Comparison of ENCODE assay signal across 8 mouse cellular contexts in the genomic region with DNA sequence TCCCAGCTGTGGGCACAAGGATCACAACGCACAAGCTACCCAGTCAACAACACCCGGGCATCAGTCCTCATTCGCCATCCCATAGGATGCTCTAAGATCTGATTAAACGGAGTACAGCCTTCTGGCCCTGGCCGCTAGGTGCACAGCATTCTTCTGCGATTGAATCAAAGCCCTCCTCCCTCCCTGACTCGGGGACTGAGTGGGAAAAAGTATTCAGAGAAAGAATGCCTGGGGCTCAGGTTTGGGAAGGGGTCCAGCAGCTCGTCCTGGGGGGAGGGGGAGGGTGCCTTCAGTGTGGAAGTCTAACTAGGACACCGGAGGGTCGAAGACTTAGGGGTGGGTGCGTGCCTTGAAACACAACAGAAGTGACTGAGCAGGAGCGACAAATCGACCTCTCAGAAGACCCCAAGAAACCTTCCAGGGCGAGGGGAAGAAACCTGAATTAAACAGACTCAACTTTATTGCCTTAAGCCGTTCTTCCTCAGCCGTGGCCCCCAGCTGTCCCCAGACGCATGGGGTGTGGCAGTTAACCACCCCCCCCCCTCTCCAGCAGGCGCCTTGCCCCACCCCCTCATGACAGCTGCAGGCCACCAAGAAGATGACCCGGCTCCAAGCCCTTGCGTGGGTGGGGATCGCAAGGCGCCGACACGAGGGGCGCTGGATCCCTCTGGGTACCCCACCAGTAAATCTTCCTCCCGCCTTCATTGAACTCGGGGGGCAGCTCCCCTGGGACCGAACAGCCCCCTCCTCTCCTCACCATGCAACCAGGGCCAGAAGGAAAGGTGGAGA. TPM values are rescaled to one million over a fixed set of nuclear protein-coding genes. Genes with fewer than 3 reads are reported as not detected.
DNase-seq lines count a peak whose midpoint lies in the region; ATAC-seq and TF ChIP-seq lines count a peak whose summit lies in the region.

No protein-coding gene starts in this region.

- no peaks in the 10 kb centered on the region for H3K36me3 ChIP-seq in liver, adult 2 months (ENCODE audit: control insufficient read depth, insufficient read depth, low read length)
- H3K36me3 ChIP-seq in embryonic facial prominence, embryonic 11.5 days (replicated peaks; ENCODE audit: control insufficient read depth, insufficient read depth, low read depth, low read length): no peaks in the 10 kb centered on the region
- no peaks in the 10 kb centered on the region for H3K36me3 ChIP-seq in heart, postnatal 0 days (replicated peaks; ENCODE audit: control insufficient read depth, insufficient read depth, low read length)
- H3K36me3 ChIP-seq in liver, embryonic 16.5 days (ENCODE audit: control insufficient read depth, insufficient read depth): no peaks in the 10 kb centered on the region
- no peaks in the 10 kb centered on the region for H3K36me3 ChIP-seq in stomach, embryonic 15.5 days

- no peak overlapping the region for H3K27ac ChIP-seq in liver, adult 2 months (replicated peaks; ENCODE audit: insufficient read depth, low read depth, low read length)
- H3K27ac ChIP-seq in embryonic facial prominence, embryonic 11.5 days (replicated peaks; ENCODE audit: low read depth, low read length): no peak overlapping the region
- H3K27ac ChIP-seq in heart, postnatal 0 days (ENCODE audit: low read depth): no peak overlapping the region
- H3K27ac ChIP-seq in liver, embryonic 16.5 days (ENCODE audit: low read length): no peak overlapping the region
- no peak overlapping the region for H3K27ac ChIP-seq in stomach, embryonic 15.5 days

- H3K79me2 ChIP-seq in liver, adult 2 months (ENCODE audit: control insufficient read depth, insufficient read depth, low read length): no peaks in the 10 kb centered on the region

- no peak overlapping the region for H3K9ac ChIP-seq in liver, adult 2 months (ENCODE audit: low read depth, low read length)
- peak overlapping the region; percentile 32 for H3K9ac ChIP-seq in embryonic facial prominence, embryonic 11.5 days (replicated peaks; ENCODE audit: low read length)
- peak overlapping the region; percentile 70 for H3K9ac ChIP-seq in heart, postnatal 0 days (replicated peaks; ENCODE audit: low read depth, low read length)
- H3K9ac ChIP-seq in liver, embryonic 16.5 days (ENCODE audit: low read depth, low read length): peak overlapping the region; percentile 52
- peak overlapping the region; percentile 4; the same call in 1 of the 2 replicates for H3K9ac ChIP-seq in stomach, embryonic 15.5 days

- WGBS in liver, adult 2 months: 12% methylated on average over 27 of the region's 28 CpGs
- 4% methylated on average over 28 of the region's 28 CpGs for WGBS in embryonic facial prominence, embryonic 11.5 days
- WGBS in heart, postnatal 0 days: 3% methylated on average over 28 of the region's 28 CpGs
- 3% methylated on average over 27 of the region's 28 CpGs for WGBS in liver, embryonic 16.5 days (ENCODE audit: insufficient replicate concordance)
- 2% methylated on average over 28 of the region's 28 CpGs for WGBS in stomach, embryonic 15.5 days

- peak overlapping the region; percentile 96 for H3K4me2 ChIP-seq in embryonic facial prominence, embryonic 11.5 days (ENCODE audit: low read depth, low read length)
- peak overlapping the region; percentile 99 for H3K4me2 ChIP-seq in heart, postnatal 0 days (ENCODE audit: low read depth, low read length)
- H3K4me2 ChIP-seq in liver, embryonic 16.5 days (ENCODE audit: low read depth, low read length): peak overlapping the region; percentile 83
- H3K4me2 ChIP-seq in stomach, embryonic 15.5 days: peak overlapping the region; percentile 97

- H3K9me3 ChIP-seq in embryonic facial prominence, embryonic 11.5 days (replicated peaks; ENCODE audit: control insufficient read depth, low read length): no peaks in the 10 kb centered on the region
- no peaks in the 10 kb centered on the region for H3K9me3 ChIP-seq in heart, postnatal 0 days (replicated peaks; ENCODE audit: control insufficient read depth, low read length)
- H3K9me3 ChIP-seq in liver, embryonic 16.5 days (replicated peaks; ENCODE audit: control insufficient read depth, low read length): no peaks in the 10 kb centered on the region
- H3K9me3 ChIP-seq in stomach, embryonic 15.5 days: no peaks in the 10 kb centered on the region

- no peak for TF ChIP-seq CTCF in liver, adult 2 months (IDR thresholded peaks at IDR 0.05; ENCODE audit: low read depth, low read length)
- TF ChIP-seq CTCF in heart, postnatal 0 days (IDR thresholded peaks at IDR 0.05; ENCODE audit: low read depth): no peak

- DNase-seq in liver, adult 2 months (ENCODE audit: extremely low read depth, low read depth, low spot score): no peak
- no peak for DNase-seq in liver
- DNase-seq in embryonic facial prominence, embryonic 11.5 days (ENCODE audit: low spot score): peak; percentile 66
- DNase-seq in heart, postnatal 0 days (ENCODE audit: low spot score): peak; percentile 9
- DNase-seq in left cerebral cortex, adult 11 months (ENCODE audit: low spot score): no peak
- DNase-seq in right cerebral cortex, postnatal 10 days (ENCODE audit: low spot score in 2 of 2): no peak

- H3K4me3 ChIP-seq in liver, adult 2 months (ENCODE audit: insufficient read depth, low read depth, low read length): peak overlapping the region; percentile 41; the same call in 1 of the 2 replicates
- peak overlapping the region; percentile 36 for H3K4me3 ChIP-seq in embryonic facial prominence, embryonic 11.5 days (ENCODE audit: low read depth, low read length)
- peak overlapping the region; percentile 62 for H3K4me3 ChIP-seq in heart, postnatal 0 days (ENCODE audit: low read depth, low read length)
- H3K4me3 ChIP-seq in liver, embryonic 16.5 days (ENCODE audit: low read depth, low read length): peak overlapping the region; percentile 52
- H3K4me3 ChIP-seq in stomach, embryonic 15.5 days (replicated peaks): peak overlapping the region; percentile 53

- no peak for TF ChIP-seq EP300 in heart, postnatal 0 days (IDR thresholded peaks at IDR 0.05; ENCODE audit: low read depth)

- no peaks in the 10 kb centered on the region for H3K4me1 ChIP-seq in liver, adult 2 months (ENCODE audit: control insufficient read depth, insufficient read depth, low read length)
- peaks cover 4% of the 10 kb centered on the region; the same call in 1 of the 2 replicates for H3K4me1 ChIP-seq in embryonic facial prominence, embryonic 11.5 days (ENCODE audit: control insufficient read depth, insufficient read depth, low read length)
- peaks cover 9% of the 10 kb centered on the region; the same call in 1 of the 2 replicates for H3K4me1 ChIP-seq in heart, postnatal 0 days (ENCODE audit: control insufficient read depth, insufficient read depth)
- H3K4me1 ChIP-seq in liver, embryonic 16.5 days (ENCODE audit: control insufficient read depth, low read depth, low read length): peaks cover 10% of the 10 kb centered on the region
- peaks cover 21% of the 10 kb centered on the region for H3K4me1 ChIP-seq in stomach, embryonic 15.5 days

- no peak for ATAC-seq in embryonic facial prominence, embryonic 11.5 days (replicated peaks; ENCODE audit: insufficient number of reproducible peaks, low FRiP score, low TSS enrichment, low read depth)
- ATAC-seq in heart, postnatal 0 days (ENCODE audit: insufficient read depth, low read depth): peak; percentile 16; the same call in 1 of the 2 replicates
- ATAC-seq in liver, embryonic 16.5 days (ENCODE audit: low read depth): no peak
- peak; percentile 45 for ATAC-seq in stomach, embryonic 15.5 days (ENCODE audit: insufficient read depth, low FRiP score, low read depth)

- H3K27me3 ChIP-seq in liver, adult 2 months (ENCODE audit: control insufficient read depth, insufficient read depth, low read length): no peaks in the 10 kb centered on the region
- peaks cover 5% of the 10 kb centered on the region; the same call in 1 of the 2 replicates for H3K27me3 ChIP-seq in embryonic facial prominence, embryonic 11.5 days (ENCODE audit: control insufficient read depth, insufficient read depth, low read length)
- H3K27me3 ChIP-seq in heart, postnatal 0 days (ENCODE audit: control insufficient read depth, insufficient read depth, low read length): peaks cover 16% of the 10 kb centered on the region; the same call in 1 of the 2 replicates
- peaks cover 36% of the 10 kb centered on the region for H3K27me3 ChIP-seq in liver, embryonic 16.5 days (ENCODE audit: control insufficient read depth, insufficient read depth, low read depth, low read length)
- 0 out of 2 replicates have a peak, but pooled peaks cover 7% of the 10 kb centered on the region for H3K27me3 ChIP-seq in stomach, embryonic 15.5 days (replicated peaks)

- no peak for TF ChIP-seq POLR2A in liver, adult 2 months (IDR thresholded peaks at IDR 0.05; ENCODE audit: extremely low read depth, insufficient read depth, low read length)

RNA-seq across cellular contexts. Expression of gene Sync, which starts 0.5 kb away (rescaled TPM):
- not detected in 2 replicates for total RNA-seq in liver, adult 2 months (2014; rRNA removed)
- polyA plus RNA-seq in liver, adult 2 months (2012; rRNA removed): 0.04 and 0.05 TPM in 2 replicates
- 0.25 and 0.63 TPM in 2 replicates for polyA plus RNA-seq in embryonic facial prominence, embryonic 11.5 days (2014; fragmentation: Nextera tagmentation; extraction: Ambion mirVana)
- total RNA-seq in heart, postnatal 0 days (2014; rRNA removed; ENCODE audit: low replicate concordance): 1.4 and 1.9 TPM in 2 replicates
- polyA plus RNA-seq in heart, postnatal 0 days (2015; fragmentation: Nextera tagmentation; extraction: Ambion mirVana): 3.4 and 3.8 TPM in 2 replicates
- polyA plus RNA-seq in liver, embryonic 16.5 days (2015; fragmentation: Nextera tagmentation; extraction: Ambion mirVana): 0.13 and 0.33 TPM in 2 replicates
- polyA plus RNA-seq in stomach, embryonic 15.5 days (2015; fragmentation: Nextera tagmentation; extraction: Ambion mirVana): 2.0 and 2.1 TPM in 2 replicates

RNA-seq across cellular contexts. Expression of gene C77080, which starts 25.7 kb away (rescaled TPM):
- 8.9 and 17.9 TPM in 2 replicates for total RNA-seq in liver, adult 2 months (2014; rRNA removed)
- 46.6 and 60.7 TPM in 2 replicates for polyA plus RNA-seq in liver, adult 2 months (2012; rRNA removed)
- polyA plus RNA-seq in embryonic facial prominence, embryonic 11.5 days (2014; fragmentation: Nextera tagmentation; extraction: Ambion mirVana): 2.4 and 2.5 TPM in 2 replicates
- 7.8 and 9.0 TPM in 2 replicates for total RNA-seq in heart, postnatal 0 days (2014; rRNA removed; ENCODE audit: low replicate concordance)
- 0.77 and 0.78 TPM in 2 replicates for polyA plus RNA-seq in heart, postnatal 0 days (2015; fragmentation: Nextera tagmentation; extraction: Ambion mirVana)
- polyA plus RNA-seq in liver, embryonic 16.5 days (2015; fragmentation: Nextera tagmentation; extraction: Ambion mirVana): 0.85 and 0.97 TPM in 2 replicates
- 11.8 and 12.6 TPM in 2 replicates for polyA plus RNA-seq in stomach, embryonic 15.5 days (2015; fragmentation: Nextera tagmentation; extraction: Ambion mirVana)

RNA-seq across cellular contexts. Expression of gene Rbbp4, which starts 48.3 kb away (rescaled TPM):
- total RNA-seq in liver, adult 2 months (2014; rRNA removed): 40.3 and 47.2 TPM in 2 replicates
- 15.1 and 17.2 TPM in 2 replicates for polyA plus RNA-seq in liver, adult 2 months (2012; rRNA removed)
- 584 and 661 TPM in 2 replicates for polyA plus RNA-seq in embryonic facial prominence, embryonic 11.5 days (2014; fragmentation: Nextera tagmentation; extraction: Ambion mirVana)
- total RNA-seq in heart, postnatal 0 days (2014; rRNA removed; ENCODE audit: low replicate concordance): 97.3 and 101 TPM in 2 replicates
- polyA plus RNA-seq in heart, postnatal 0 days (2015; fragmentation: Nextera tagmentation; extraction: Ambion mirVana): 221 and 222 TPM in 2 replicates
- polyA plus RNA-seq in liver, embryonic 16.5 days (2015; fragmentation: Nextera tagmentation; extraction: Ambion mirVana): 214 and 238 TPM in 2 replicates
- 330 and 336 TPM in 2 replicates for polyA plus RNA-seq in stomach, embryonic 15.5 days (2015; fragmentation: Nextera tagmentation; extraction: Ambion mirVana)

RNA-seq across cellular contexts. Expression of gene Zbtb8os, which starts 48.6 kb away (rescaled TPM):
- 24.7 and 32.8 TPM in 2 replicates for total RNA-seq in liver, adult 2 months (2014; rRNA removed)
- 14.7 and 16.7 TPM in 2 replicates for polyA plus RNA-seq in liver, adult 2 months (2012; rRNA removed)
- polyA plus RNA-seq in embryonic facial prominence, embryonic 11.5 days (2014; fragmentation: Nextera tagmentation; extraction: Ambion mirVana): 46.1 and 53.6 TPM in 2 replicates
- 13.5 and 20.8 TPM in 2 replicates for total RNA-seq in heart, postnatal 0 days (2014; rRNA removed; ENCODE audit: low replicate concordance)
- polyA plus RNA-seq in heart, postnatal 0 days (2015; fragmentation: Nextera tagmentation; extraction: Ambion mirVana): 32.2 and 33.7 TPM in 2 replicates
- 22.5 and 23.0 TPM in 2 replicates for polyA plus RNA-seq in liver, embryonic 16.5 days (2015; fragmentation: Nextera tagmentation; extraction: Ambion mirVana)
- 45.7 and 51.4 TPM in 2 replicates for polyA plus RNA-seq in stomach, embryonic 15.5 days (2015; fragmentation: Nextera tagmentation; extraction: Ambion mirVana)

Comparison
In these comparisons a context has a peak if more than half of its experiments do, and no peak if none do; other contexts are left out.
1. RNA of gene Rbbp4, which starts 48.3 kb away (polyA plus RNA-seq): 584 to 661 TPM in embryonic facial prominence, embryonic 11.5 days, 330 to 336 TPM in stomach, embryonic 15.5 days, 221 to 222 TPM in heart, postnatal 0 days and 214 to 238 TPM in liver, embryonic 16.5 days; 15.1 to 17.2 TPM in liver, adult 2 months; every median in the first group is over 10 times any median in the second.
2. DNase-seq: peak in embryonic facial prominence, embryonic 11.5 days (single experiment) and heart, postnatal 0 days (single experiment); none in liver, adult 2 months (single experiment), liver (single experiment), left cerebral cortex, adult 11 months (single experiment) and right cerebral cortex, postnatal 10 days (0 of 2).
3. ATAC-seq: peak in heart, postnatal 0 days (single experiment) and stomach, embryonic 15.5 days (single experiment); none in embryonic facial prominence, embryonic 11.5 days (single experiment) and liver, embryonic 16.5 days (single experiment).
4. Peak in every context shown above with its lines, with median percentiles within 50 percentile points of each other: H3K4me3 ChIP-seq and H3K4me2 ChIP-seq.